Mouse (Mus musculus) bone marrow macrophage, adult 2 months (primary cell): ENCODE data around the gene Usp54.

Experiments
- CTCF ChIP-seq: IDR thresholded peaks from 2 replicates; pipeline ENCODE4 v1.5.1; 2012; ENCODE audit warnings: low read depth, mild to moderate bottlenecking, low read length, moderate library complexity
- POLR2A ChIP-seq: IDR thresholded peaks from 2 replicates; pipeline ENCODE4 v1.6.1; 2012; ENCODE audit warnings: mild to moderate bottlenecking, low read depth, low read length, borderline replicate concordance

GRCm38 (mm10) chr14:20651000-20651399 lies 10.1 kb upstream of the Usp54 start:
- TF ChIP-seq CTCF: no peak
- no peak for TF ChIP-seq POLR2A
